Mouse (Mus musculus): ENCODE measurements around the gene Mafg. TPM values are rescaled to one million over a fixed set of nuclear protein-coding genes. Genes with fewer than 3 reads are reported as not detected.
"Not testable (repeated sequence)": the region's sequence is repeated elsewhere in the genome, so short reads cannot be mapped to it uniquely, and the experiment has no call there.

The Mafg gene
- total RNA-seq (2021): 10 to 100 TPM; 70.0 to 71.5 TPM
- long read RNA-seq, full-length matches to known transcripts: 61 of 94 reads
- long read RNA-seq, partial matches to known transcripts: 11 of 94 reads
- long read RNA-seq, other reads (novel, unspliced or antisense): 22 of 94 reads

DNA sequence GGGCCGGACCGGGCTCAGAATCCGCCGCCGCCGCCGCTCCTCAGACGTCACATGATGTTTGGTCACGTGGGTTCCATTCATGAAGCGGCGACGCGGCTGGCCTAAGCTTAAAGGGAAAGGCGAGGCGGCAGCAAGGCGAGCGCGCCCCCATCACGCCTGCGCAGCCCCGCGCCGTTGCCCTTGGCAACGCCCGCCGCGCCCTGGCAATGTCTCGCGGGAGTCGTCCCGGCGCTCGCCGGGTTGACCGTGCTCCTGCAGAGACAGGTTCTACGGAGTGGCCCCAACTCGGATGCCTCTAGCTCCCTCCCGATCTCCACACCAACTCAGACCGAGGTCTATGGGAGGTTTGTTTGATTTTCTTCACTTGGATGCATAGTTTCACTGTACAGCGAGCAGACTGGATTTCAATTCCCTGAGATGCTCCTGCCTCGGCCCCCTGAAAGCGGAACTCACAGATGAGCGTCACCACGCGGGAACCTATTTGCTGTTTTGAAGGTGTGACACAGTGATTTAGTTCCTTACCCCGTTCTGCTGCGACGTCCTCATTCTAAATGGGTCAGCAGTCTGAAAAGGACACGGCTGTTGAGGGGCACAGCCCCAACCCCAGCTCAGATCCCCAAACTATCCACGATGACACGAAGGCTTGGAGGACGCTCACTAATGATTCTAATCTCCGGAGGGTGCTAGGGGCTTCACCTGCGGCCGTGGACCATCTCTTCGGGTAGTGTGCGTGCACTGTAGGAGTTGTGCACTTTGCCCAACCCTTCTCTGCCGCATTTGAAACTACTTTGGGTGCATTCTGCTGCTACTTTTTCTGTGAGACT, at the start of gene Mafg:
TSS of gene Mafg (minus strand) at position 81 of the 824 bp plus-strand sequence.
- peak; percentile 89 to 96 for DNase-seq (ENCODE audit: low spot score in 2 of 2)

DNA sequence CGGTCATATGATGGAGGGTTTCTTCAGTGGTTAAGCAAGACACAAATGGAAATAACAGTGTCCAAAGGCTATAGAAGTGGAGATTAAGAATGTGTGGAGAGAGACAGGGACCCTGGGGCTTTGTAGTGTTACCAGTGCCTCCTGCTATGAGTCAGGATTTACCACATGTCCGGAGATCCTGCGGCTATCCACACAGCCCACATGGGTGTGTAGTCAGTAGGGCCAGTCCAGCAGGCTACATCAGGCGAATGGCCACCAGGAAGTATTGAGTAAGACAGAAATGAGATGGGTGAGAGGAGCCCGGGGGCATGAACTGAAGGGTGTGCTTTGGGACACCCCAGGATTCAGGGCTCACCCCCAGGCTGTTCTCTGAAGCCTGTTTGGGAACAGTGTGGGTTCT, 49.3 kb upstream of the Mafg start:
- no peak for DNase-seq (ENCODE audit: low spot score in 2 of 2)

DNA sequence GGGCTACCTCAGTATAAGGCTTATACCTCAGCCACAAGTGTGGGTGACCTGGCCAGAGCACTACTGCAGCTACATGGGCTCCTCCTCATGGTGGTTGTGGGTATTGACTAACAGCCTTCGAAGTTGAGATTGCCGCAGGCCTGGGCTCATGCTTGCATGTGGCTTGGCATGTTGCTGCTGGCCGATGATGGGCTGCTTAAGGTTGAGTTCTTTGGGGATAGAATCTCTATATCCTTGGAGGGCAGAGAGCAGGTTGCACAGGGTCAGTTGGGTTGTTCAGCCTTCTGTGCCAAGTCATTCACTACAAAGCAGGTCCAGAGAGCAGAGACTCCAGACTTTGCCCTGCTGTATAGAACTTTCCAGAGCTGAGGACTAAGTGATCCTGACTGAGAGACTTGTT, 46.5 kb upstream of the Mafg start:
- DNase-seq (ENCODE audit: low spot score in 2 of 2): no peak

DNA sequence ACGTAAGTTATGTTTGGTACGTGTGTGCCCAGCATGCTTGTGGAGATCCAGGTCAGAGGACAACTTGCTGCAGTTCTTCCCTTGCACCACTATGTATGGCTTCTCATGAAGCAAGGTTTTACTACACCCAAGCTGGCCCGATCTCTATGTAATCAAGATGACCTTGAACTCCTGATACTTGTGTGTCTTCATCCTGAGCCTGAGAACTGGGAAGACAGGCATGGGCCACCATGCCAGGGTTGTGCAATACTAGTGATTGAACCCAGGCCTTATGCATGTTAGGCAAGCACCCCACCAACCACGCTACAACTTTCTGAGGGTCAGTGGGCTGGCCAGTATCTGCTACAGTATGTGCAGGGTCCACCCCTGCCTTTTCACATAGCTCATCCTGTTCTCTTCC, 43.6 kb upstream of the Mafg start:
- DNase-seq (ENCODE audit: low spot score in 2 of 2): no peak

DNA sequence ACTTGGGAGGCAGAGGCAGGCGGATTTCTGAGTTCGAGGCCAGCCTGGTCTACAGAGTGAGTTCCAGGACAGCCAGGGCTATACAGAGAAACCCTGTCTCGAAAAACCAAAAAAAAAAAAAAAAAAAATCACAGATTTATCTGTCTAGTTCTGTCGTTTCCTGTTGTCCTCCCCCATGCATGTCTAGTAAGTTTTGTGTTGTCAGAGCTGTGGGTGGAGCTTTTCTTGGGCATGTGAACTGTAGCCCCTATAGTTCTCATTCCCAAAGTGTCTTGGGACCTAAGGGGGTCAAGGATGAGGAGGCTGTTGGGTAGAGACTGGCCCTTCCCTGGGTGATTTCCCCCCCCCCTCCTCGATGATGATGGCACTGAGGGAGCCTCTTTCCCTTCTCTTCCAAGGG, 42.5 kb upstream of the Mafg start:
- not testable (repeated sequence) for DNase-seq (ENCODE audit: low spot score in 2 of 2)

DNA sequence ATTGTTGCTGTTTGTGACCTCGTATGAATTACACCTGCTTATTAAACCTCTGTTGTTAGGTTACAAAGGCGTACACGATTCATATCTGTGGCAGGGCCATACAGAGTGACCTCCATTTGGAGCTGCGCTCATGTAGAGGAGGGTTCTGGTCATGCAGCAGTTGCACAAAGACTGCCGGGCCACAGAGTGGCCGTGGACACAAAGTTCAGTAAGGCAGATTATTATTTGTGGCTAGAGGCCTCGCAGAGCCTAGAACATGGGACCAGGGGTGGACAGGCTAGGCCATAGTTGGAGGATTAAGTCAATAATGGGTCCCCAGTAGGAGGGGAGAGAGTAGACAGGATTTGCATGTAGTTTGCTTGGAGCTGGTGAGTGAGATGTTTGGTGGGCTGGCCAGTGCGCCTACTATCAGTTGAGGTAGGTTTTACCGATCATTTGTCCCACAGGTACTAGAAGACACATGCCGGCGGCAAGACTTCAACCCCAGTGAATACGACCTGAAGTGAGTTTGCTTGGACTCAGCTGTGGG, 40.3 kb upstream of the Mafg start:
- no peak for DNase-seq (ENCODE audit: low spot score in 2 of 2)

DNA sequence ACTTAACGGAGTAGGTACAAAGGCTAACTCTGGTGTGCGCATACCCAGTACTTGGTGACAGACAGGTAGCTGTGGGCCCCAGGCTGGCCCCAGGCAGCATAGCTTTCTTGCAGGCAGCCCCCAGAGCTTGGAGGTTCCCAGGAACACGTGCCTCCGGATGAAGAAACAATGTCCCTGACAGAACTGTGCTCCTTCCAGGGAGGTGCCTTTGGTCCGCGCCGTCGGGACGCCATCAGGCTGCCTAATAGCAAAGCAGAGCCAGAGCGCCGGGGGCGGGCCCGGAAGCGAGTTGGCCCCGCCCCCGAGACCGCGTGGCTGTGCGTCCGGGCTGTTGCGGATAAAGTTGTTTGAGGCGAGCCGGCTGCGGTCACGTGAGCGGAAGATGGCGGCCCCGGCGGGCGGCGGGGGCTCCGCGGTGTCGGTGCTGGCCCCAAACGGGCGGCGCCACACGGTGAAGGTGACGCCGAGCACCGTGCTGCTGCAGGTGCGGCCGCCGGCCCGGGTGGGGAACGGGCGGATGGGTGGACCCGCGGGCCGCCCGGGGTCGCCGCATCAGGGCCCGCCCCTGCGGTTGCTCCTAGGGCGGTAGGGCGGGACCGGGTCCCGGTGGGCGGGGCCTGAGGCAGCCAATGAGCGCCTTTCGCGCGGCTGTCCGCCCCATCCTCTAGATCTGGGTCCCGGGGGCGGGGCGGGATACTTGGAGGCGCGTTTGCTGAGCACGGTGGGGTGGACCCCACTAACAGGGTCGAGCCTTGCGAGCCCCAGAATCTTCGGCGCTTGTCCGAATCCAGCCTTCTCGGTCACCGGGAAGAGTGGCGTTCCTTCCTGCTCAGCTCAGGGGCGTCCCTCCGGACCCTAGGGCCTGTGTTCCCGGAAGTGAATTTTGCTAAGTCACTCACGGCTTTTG, 39.5 kb upstream of the Mafg start, which contains the start of gene Aspscr1:
TSS of gene Aspscr1 (plus strand) at position 287 of the 907 bp plus-strand sequence.
- DNase-seq (ENCODE audit: low spot score in 2 of 2): peak; percentile 90 to 95

DNA sequence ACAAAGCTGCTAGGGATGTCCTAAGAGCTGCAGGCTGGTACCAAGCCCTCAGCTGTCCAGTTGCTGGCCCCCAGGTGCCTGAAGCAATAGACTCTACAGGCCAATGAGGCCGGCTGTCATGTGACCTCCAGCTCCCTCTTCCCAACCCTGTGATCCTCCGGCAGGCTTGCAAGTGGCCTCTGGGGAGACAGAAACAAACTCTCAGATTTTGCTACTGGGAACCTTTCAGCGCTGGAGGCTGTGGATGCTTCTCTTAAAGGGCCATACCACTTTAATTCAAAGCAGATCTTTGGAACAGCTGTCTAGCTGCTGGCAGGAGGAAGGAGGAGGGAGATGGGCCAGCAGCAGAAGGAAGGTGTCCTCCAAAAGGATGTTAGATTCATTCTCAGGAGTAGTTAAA, 33.2 kb upstream of the Mafg start:
- DNase-seq (ENCODE audit: low spot score in 2 of 2): no peak

DNA sequence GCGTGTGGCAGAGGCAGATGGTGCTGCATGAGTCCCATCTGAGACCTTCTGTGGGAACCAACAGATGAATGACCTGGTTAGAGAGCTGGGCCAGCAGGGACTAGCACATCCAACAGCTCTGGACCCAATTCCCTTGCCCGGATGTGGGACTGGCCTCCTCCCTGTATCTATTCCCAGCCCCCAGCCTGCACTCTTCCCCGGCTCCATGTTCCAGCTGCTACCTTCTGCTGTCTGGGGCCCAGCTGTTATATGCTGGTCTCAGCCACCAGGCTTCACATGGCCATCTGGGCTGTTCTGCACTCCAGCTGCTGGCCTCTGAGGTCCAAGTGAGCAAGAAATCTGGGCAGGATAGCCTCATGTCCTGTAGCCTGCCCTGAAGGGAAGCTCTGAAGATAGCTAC, 32.0 kb upstream of the Mafg start:
- DNase-seq (ENCODE audit: low spot score in 2 of 2): no peak

DNA sequence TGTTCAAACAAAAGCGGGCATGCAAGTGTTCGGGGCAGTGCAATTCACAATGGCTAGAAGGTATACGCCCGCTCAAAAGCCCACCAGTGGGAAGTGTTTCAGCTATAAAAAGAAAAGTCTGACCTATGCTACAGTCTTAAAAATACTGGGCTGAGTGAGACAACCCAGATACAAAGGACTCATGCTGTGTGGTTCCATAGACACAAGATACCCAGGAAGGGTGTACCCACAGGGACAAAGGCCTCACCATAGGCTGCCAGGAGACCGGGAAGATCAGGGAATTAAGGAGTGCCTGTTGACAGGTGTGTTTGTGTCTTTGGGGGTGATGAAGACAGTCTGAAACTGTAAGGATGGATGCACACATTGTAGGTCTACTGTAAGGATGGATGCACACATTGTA, 30.3 kb upstream of the Mafg start:
- no peak for DNase-seq (ENCODE audit: low spot score in 2 of 2)

DNA sequence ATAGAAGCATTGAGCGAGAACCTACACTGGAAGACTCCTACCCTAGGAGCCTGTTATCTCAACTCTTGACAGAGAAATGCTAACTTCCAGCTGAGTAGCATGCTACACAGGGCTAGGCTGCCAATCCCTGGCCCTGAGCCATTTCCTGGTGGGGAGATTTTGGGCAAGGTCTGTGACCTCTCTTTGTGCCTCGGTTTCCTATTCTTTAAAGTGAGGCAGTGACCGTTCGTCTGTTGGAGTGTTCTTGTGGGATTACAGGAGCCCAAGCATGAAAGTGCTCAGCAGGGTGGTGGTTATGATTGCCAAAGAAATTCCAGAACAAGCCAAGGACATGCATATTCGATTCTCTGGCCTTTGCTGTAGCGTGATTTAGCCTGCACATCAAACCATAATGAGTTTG, 29.4 kb upstream of the Mafg start:
- no peak for DNase-seq (ENCODE audit: low spot score in 2 of 2)

DNA sequence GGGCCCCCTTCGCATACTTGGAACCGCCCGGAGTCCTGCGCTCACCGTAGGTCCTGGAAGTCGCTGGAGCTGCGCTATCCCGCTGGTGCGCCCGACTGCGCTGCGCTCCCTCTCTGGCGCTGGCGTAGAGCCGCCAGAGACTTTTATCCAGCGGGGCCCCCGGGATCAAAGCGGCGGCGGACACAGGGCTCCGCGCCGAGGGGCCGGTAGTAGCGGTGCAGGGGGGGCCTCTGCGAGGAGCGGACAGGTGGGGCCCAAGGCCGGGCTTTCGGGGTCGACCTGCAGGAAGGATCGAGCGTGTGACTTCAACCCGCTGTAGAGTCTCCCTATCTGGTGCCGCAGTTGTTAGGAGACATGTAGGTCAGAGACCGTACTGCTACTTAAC, 27.7 kb upstream of the Mafg start, which contains the start of gene Notum:
TSS of gene Notum (minus strand) at position 100 of the 385 bp plus-strand sequence.
- no peak for DNase-seq (ENCODE audit: low spot score in 2 of 2)

DNA sequence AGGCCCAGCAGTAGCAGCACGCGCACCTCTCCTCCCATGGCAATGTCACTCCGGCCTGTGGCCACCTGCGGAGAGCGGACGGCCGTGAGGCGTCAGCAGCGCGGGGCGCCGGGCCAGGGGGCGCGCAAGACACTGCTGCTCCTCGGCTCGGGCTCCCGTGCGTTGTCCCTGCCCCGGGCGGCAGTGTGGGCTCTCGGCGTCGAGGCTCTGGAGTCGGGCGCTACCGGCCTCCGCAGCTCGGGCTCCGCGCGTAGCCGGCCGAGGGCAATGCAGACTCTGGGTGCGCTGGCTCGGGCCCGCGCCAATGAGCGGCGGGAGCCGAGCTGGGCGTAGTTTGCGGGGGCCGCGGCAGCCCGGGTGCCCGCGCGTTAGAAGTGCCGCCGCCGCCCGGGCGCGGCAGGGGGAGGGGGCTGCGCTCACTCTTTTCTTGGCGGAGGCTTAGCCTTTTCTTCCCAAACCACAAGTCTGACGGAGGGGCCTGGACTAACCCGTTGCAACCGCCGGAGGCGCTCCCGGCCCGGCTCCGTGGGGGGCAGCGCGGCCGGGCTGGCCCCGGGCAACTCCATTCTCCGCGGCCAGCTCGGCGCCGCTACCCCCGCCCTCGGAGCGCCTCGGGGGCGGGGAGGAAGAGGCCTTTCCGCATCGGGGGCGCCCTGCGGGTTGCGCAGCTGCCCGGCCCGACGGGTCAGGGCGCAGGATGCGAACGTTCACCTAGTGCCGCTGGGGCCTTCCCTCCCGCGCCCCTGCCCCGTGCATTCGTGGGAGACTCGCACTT, 27.1 kb upstream of the Mafg start:
- no peak for DNase-seq (ENCODE audit: low spot score in 2 of 2)

DNA sequence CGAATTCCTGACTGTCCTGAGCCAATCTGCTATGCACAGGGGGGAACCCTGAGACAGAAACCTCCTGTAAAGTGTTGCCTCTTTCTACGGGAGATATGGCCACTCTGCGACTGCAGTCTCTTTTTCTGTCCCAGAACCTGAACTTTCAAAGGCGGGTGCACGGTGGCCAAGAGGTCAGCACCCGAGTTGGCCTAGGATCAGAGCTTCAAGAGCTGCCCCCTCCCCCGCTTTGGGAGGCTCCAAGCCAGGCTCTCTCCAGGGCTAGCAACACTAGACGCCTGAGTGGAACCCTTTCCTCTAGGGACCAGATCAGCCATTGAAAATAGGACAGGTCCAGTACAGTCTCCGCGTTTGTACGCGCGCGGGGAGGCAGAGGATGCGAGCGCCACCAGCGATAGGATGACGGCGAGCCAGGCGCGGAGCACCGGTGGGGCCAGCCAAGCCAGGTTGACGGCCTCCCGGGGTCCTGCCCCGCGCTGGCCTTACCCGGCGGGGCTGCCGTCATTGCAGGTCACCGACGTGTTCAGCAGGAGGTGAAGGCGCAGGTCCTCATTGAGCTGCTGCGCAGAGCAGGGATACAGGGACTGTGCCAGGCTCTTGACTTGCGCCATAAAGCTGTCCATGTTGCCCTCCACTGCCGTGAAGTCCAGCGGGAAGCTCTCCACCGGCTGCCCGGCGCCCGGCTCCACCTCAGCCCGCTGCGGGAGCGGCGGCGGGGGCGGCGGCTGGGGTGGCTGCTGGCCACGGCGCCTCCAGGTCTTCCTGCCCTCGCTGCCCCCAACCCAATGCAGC, 26.3 kb upstream of the Mafg start:
- DNase-seq (ENCODE audit: low spot score in 2 of 2): no peak

DNA sequence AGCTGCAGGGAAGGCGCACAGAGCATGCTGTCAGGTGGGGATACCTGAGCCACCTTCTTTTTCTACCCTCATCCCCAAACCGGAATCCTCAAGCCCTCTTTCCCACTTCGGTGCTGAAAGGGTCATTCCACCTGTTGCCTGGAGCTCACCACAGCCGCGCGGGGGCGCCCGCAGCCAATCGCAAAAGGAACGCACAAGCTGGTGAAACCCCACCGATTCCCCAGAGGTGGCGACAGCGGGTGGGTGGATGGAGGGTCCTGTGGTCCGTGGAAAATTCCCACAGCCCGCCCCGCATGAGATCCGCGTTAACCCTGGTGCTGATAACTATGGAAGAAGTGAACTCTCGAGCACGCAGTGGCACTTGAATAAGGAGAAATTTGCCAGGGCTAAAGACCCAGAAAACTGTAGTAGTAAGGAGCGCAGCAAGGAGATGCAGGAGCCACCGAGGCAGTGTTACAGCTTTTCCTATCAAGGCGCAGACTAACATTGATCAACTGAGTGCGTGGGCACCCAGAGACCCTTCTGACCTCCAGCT, 25.5 kb upstream of the Mafg start:
- DNase-seq (ENCODE audit: low spot score in 2 of 2): peak; percentile 43 to 78

DNA sequence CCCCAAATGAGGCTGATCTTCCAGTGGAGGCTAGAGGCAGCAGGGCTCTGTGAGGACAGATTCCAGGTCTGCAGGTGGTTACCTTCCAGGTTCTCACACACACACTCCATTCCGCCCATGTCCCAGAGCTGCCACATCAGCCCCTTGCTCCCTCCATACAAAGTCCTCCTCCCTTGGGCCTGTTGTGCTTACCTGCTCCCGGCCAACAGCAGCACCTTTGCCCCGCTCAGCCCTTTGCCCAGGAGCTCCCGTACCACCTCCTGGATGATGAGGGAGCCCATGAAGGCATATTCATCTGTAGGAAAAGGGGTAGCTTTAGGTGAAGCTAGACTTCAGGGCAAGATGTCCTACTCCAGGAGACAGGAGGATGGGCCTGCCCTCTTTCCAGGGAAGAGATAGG, 23.9 kb upstream of the Mafg start:
- no peak for DNase-seq (ENCODE audit: low spot score in 2 of 2)

DNA sequence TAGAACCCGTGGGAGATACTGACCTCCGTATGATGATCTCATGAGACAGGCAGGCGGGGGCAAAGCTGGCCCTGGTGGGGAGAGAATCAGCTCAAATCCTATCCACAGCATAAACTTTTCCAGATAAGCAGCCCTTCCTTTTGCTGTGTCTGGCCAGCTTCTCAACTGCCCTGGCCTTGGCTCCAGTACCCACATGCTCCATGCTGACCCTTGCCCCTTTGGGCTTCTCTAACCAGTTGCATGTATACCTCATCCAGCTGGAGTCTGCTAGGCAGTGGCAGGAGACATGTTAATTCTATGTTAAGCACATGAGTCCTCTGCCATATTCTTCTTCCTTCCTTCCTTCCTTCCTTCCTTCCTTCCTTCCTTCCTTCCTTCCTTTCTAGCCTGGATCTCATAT, 21.3 kb upstream of the Mafg start:
- no peak for DNase-seq (ENCODE audit: low spot score in 2 of 2)

DNA sequence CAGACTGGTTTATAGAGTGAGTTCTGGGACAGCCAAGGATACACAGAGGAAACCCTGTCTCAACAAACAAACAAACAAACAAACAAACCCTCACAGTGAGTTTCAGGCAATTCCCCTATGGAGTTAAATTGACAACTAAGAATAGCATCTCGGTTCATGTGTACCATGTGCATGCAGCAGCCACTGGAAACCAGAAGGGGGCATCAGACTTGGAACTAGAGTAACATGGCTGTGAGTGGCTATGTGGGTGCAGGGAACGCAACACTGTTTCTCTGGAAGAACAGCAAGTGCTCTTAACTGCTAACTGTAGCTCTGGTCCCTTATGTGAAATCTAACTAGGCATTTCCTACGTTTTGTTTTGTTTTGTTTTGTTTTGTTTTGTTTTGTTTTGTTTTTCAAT, 18.5 kb upstream of the Mafg start:
- DNase-seq (ENCODE audit: low spot score in 2 of 2): no peak

DNA sequence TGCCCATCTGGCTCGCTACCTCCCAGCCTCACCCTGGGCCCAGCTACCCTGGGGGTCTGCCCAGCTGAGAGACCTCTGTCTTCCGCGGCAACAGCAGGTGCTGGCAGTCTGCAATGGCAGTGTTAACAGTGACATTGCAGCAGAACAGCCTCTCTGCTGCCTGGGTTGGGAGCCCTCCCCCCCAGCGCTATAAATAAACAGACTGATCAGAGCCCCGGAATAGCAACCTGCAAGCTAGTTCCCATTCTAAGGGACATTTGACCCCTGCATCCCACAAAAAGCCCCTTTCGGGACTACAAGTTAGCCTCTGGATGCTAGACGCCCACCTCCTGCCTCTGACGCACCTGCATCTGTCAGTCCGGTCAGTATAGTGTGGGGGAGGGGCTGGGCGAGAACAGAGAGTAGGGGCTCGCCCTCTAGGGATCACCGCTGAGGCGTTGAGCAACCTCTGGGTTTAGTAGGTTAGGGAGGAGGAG, 14.6 kb upstream of the Mafg start, which contains the start of gene Myadml2:
TSS of gene Myadml2 (minus strand) at position 158 of the 476 bp plus-strand sequence.
- DNase-seq (ENCODE audit: low spot score in 2 of 2): peak in 1 of 2 experiments; percentile 65

Data from layer of hippocampus, adult 18-20 months (tissue).